Mouse (Mus musculus) kidney, adult 9 months (tissue): ENCODE measurements around the gene Wdr74.
"Not testable (repeated sequence)": the region's sequence is repeated elsewhere in the genome, so short reads cannot be mapped to it uniquely, and the experiment has no call there.

Source experiments
- DNase-seq: peaks from one replicate; pipeline ENCODE4 v3.0.0; 2022

Wdr74 gene

GRCm38 (mm10) chr19:8716767-8717475, 18.7 kb upstream of the Wdr74 start:
- DNase-seq = no peak

- peak; percentile 75 for DNase-seq
Observed at GRCm38 (mm10) chr19:8718357-8718756, 17.3 kb upstream of the Wdr74 start.

DNA sequence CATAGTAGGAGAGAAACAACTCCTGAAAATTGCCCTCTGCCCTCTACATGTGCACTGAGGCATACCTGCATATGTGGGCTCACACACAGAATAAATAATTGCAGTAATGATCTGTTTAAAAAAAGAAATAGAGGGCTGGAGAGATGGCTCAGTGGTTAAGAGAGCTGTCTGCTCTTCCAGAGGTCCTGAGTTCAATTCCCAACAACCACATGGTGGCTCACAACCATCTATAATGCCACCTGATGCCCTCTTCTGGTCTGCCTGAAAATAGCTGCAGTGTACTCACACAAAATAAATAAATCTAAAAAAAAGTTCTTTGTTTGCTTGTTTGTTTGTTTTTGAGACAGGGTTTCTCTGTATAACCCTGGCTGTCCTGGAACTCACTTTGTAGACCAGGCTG, 16.6 kb upstream of the Wdr74 start:
- not testable (repeated sequence) for DNase-seq

- no peak for DNase-seq
Observed at GRCm38 (mm10) chr19:8721378-8721777, 14.2 kb upstream of the Wdr74 start.

DNA sequence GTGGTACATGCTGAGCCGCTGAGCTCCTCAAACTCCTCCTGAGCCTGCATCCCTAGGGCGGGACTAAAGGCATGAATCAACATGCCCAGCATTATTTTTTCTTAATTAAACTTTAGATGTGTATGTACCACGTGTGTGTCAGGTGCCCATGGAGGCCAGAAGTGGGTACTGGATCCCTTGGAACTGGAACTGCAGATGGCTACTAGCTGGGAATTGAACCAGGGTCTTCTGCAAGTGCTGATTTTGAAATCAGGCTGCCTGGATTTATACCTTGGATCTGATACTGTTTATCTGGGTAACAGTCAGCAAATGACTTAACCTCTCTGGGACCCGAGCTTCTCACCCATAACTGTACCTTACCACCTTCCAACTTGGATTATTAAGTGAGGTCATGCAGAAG, 13.6 kb upstream of the Wdr74 start:
- no peak for DNase-seq

- DNase-seq = no peak
Observed at GRCm38 (mm10) chr19:8722559-8722906, 13.1 kb upstream of the Wdr74 start.

DNA sequence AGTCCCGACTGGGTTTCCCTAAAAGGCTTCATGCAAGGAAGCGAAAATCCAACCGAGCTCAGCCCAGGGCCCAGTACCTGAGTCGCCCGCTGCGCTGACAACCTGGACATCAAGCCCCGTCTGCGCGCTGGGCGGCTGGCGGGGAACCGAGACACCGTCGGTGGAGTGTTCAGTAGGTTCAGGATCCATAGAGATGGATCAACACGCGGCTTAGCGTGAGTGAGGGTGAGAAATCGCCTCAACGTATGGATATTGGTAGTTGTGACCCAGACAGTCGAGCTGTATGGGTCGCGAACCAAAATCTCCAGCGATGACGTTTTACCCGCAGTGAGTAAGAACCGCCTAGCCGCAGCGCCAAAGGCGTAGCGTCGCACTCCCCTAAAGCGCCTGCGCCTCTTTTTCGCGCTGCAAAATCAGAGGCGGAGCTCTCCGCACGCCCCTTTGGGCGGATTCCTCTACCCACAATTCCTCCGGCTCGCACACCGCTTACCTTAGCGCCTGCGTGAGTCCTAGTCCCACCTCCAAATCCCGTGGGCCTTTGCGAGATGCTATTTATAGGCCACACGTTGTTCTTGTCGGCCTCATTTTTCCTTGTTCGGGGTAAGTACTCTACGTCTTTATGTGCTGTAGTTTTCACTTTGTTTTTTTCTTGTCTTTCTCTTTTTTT, 12.6 kb upstream of the Wdr74 start, which contains the start of gene Slc3a2:
Slc3a2 (minus strand) TSS at position 463 of the 667 bp plus-strand sequence.
- peak; percentile 98 for DNase-seq

- DNase-seq = no peak
Observed at GRCm38 (mm10) chr19:8723574-8724346, 11.9 kb upstream of the Wdr74 start.

DNA sequence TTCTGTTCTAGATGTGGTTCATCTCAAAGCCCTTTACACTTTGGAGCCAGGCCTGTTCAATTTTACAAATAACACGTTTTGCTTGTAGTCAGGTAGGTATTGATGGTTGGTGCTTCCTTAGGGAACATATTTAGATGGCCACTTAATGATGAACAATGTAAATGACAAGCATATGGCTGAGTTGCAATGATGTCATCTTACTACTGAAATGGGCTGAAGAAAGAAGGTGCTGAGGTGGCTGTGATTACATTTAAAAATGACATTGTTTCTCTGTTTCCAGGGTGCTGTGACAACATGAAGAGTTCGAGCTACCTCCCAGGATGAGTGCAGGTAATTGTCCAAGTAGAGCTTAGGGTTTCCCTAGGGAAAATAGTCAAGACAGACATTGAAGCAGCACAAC, 11.2 kb upstream of the Wdr74 start:
- no peak for DNase-seq

DNA sequence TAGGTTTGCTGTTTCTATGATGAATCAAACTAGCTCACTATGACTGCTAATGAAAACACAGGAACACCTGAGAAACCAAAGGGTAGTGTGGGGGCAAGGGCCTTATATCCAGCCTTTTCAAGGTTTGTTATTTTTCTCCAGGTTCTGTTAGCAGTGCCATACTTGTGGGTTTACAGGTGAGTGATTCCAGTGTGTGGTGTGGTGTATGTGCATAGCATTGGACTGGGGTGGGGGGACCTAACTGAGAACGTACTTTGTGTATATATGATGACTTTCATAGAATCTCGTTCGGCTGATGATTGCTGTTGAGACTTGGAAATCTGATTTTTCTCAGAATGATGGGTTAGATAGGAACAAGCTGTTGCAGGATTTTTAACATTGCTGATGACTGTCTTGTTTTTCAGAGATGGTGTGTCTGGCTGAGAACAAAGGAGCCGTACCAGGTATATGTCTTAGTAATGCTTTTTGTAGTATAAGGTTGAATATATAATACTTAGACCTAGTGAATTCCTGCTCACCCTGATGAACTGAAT, 10.5 kb upstream of the Wdr74 start:
- DNase-seq = no peak

DNA sequence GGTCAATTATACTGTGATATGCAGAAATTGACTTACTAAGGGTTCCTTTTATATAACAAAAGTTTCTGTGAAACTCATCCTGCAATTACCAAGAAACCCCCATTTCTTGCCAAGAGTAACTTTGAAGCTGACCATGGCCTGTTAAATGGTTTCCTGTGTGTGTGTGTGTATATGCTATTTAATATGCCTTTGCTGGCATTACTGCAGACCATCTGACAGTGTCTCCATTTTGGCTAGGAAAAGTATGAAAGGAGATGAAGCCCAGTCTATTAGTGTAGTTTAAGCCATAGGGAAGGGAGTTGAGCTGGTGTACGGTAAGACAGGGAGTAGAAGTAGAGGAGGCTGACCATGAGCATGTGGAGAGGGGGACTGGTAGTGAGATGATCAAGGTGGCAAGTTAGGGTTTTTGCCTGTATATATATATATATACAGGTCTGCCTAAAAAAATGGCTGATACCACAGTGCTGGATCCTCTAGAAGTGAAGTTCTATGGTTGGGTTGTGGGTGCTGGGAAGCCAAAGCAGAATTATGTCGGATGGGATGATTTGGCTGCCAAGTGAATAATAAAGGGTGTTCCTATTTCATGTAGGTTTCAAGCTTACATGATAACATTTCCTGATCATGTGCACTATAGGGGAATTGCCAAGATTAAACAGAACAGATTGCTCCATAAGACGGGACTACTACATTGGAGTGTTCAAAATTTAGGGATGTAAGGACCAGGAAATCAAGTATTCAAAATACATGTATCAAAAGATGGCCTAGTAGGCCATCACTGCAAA, 8.8 kb upstream of the Wdr74 start:
- DNase-seq = no peak

DNA sequence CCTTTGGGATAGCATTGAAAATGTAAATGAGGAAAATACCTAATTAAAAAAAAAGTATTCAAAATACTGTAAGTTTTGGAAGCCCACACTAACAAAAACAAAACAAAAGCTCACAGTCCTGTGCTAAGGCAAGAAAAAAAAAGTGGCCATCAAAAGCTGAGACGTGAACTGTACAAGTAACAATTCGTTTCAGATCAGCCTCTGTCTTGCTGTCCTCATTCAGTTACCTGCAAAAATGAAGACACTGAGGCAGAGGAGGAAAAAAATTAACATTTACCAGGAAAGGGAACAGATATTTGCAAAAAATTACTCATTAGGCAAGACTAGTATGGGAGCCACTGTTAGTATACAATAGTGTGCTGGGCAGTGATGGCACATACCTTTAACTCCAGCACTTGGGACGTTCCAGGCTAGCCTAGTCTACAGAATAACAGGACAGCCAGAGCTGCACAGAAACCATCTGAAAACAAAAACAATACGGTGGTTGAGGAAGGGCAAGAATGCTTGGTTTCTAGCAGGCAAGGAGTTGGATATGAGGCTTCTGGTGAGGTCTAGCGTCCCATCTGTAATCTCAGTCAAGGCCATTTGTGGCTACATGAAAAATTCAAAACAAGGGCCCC, 8.0 kb upstream of the Wdr74 start:
- DNase-seq = no peak

GRCm38 (mm10) chr19:8728335-8729099, 7.1 kb upstream of the Wdr74 start:
- not testable (repeated sequence) for DNase-seq

GRCm38 (mm10) chr19:8734334-8734733, 1.3 kb upstream of the Wdr74 start:
- no peak for DNase-seq

GRCm38 (mm10) chr19:8736160-8736467, 487 bp downstream of the Wdr74 start:
- no peak for DNase-seq

- DNase-seq = no peak
Observed at GRCm38 (mm10) chr19:8738911-8739310, 3.3 kb downstream of the Wdr74 start.

- no peak for DNase-seq
Observed at GRCm38 (mm10) chr19:8739646-8740045, 4.0 kb downstream of the Wdr74 start.

DNA sequence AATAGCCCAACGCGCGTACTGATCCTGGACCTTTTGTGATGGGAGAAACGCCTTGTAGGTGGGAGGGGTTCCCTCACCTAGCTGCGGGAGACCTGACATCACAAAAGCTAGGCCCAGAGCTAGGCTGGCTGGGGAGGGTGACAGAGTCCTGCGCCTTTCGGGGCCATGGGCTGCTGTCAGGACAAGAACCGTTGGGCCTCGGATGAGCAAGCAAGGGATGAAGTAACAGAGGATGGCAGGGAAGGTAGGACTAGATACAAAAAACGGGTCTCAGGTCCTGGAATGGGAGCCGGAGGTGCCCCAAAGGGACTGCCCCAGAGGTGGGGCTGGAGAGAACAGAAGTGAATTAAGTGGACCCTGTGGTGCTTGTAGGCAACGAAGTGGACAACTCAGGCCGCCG, 5.0 kb downstream of the Wdr74 start, which contains the start of gene 1700092M07Rik:
1700092M07Rik (plus strand) TSS at position 116 of the 400 bp plus-strand sequence.
- DNase-seq = no peak

DNA sequence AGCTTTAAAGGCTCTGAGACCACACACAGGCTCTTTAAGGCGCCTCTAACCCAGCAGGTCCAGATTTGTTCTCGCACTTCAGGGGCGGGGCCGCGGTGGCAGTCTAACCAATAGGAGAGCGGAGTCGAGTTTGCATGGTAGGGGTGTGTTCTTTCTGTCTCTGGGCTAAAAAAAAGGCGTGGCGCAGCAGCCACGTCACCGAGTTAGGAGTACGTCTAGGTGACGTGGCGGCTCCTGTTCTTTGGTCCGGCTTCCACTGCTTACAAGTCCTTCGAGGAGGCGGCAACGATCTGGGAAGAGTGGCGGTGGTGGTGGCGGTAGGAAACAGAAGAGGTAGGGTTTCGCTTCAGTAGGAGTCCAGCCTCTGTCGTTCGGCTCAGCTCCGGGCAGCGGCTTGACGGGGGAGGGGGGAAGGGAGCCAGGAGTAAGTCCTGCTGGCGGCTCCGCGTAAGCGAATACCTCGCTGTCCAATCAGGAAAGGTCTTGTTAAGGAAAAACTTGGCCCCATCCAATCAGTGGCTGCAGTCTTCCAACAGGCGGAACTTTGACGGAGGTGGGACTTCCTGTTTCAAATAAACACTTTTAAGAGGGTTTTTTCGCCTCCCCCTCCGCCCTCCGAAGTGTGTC, 5.7 kb downstream of the Wdr74 start, which contains the start of gene Stx5a:
Stx5a (plus strand) TSS at position 171 of the 627 bp plus-strand sequence.
- DNase-seq = peak; percentile 98

GRCm38 (mm10) chr19:8742176-8742575, 6.5 kb downstream of the Wdr74 start:
- DNase-seq = no peak

DNA sequence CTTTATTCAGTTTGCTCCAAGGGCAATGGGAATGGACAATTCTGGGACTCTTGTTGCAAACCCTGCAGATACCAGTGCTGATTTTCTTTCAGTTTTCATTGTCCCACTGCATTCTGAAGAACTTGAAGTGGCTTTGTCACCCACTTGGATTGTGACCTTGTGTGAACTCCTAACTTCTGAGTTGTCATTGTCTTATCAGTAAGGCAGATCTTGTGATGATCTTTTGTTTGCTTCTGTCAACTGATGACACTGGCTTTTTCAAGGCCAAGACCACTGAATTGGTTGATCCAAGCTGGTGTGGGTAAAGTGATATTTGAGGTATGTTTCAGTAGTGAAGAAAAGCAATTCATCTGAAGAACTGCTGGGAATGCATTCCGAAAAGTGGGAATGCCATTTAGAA, 9.8 kb downstream of the Wdr74 start:
- DNase-seq = no peak
